Mouse (Mus musculus): ENCODE measurements around the gene Dysf.

DNA sequence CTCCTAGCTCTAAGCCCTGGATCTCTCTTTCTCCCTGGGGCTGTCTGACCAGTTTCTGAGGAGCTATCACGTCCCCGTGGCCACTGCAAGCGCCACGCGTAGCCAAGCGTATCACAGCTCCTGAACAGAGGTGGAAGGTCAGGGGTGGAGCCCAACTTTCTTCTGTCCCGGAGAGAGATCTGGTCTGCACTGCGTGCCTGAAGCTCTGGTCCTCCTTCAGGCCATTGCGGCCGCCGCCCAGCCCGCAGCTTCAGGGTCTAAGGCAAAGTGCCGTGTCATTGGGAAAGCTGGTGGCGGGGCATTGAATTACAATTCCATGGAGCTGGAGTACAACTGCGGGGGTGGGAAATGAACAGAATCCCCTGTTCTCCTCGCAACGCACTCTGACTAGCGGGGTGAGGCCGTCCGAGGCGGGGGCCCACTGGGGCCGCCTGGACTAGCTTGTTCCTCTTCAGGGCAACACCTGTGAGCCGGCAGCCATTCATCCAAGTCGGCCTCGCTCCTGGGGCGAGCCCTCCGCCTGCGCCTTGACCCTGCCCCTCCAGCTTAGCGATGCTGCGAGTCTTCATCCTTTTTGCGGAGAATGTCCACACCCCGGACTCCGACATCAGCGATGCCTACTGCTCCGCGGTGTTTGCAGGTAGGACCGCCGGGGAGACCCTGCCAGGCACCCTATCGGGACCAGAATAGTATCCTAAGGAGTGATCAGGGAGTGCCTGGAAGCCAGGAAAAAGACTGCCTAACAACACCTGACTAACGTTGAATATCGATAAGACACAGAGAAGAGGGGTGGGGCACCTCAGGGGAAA is at the start of gene Dysf:
- TF ChIP-seq CTCF (IDR thresholded peaks at IDR 0.05; ENCODE audit: extremely low read depth, insufficient read depth, insufficient read length, insufficient replicate concordance) (no peak), POLR2A (IDR thresholded peaks at IDR 0.05; ENCODE audit: low read depth, low read length) (no peak)
